Mouse (Mus musculus) thymus, adult 2 months (tissue): Measurements from ENCODE around the gene Gm3285.

Experiments
- CTCF ChIP-seq: fragments of 200-500 bp; IDR thresholded peaks from 2 replicates; pipeline ENCODE4 v1.5.1; 2012; ENCODE audit warnings: mild to moderate bottlenecking, control low read depth, low read length, moderate library complexity, borderline replicate concordance; ENCODE audit not compliant: control insufficient read depth, poor library complexity, insufficient read depth; ENCODE audit errors: extremely low read depth
- POLR2A ChIP-seq: fragments of 200-500 bp; IDR thresholded peaks from 2 replicates; pipeline ENCODE4 v1.6.1; 2012; ENCODE audit warnings: mild to moderate bottlenecking, low read length, control low read depth, moderate library complexity; ENCODE audit not compliant: control insufficient read depth, poor library complexity, insufficient read depth; ENCODE audit errors: extremely low read depth

DNA sequence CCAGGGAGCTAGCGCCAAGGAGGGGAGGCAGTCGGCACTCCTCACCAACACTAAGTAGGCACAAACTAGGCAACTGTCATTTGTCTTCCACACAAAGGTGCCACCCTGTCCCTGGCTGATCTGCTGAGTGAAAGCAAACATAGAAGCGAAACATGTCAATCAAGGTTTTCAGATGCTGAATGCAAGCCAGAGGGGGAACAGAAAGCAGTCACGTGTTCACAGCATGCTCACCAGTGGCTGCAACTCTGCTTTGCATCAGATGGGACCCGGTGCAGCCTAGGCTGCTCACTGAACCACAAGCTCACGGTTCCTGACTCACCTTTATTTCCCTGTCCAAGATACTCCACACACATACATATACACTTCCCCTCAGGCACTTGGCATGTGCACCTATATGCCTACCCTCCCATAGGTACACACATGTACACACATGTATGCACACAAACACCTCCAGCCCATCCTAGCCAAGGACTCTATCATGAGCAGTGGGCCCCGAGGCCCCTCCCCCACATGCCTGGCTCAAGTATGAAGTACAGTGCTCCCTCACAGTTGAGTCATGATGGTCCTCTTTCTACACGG, 29.3 kb downstream of the Gm3285 start:
- TF ChIP-seq CTCF (no peak), POLR2A (no peak)
